Mouse (Mus musculus): Measurements from ENCODE around the gene Myo1d.

Gene Myo1d

GRCm38 (mm10) chr11:80498328-80499070 lies 281.3 kb downstream of the Myo1d start:
- DNase-seq = peak; percentile 16

GRCm38 (mm10) chr11:80497225-80497919 lies 282.5 kb downstream of the Myo1d start:
- DNase-seq = no peak

GRCm38 (mm10) chr11:80496640-80497039 lies 283.2 kb downstream of the Myo1d start:
- DNase-seq = no peak

GRCm38 (mm10) chr11:80495972-80496371 lies 283.9 kb downstream of the Myo1d start:
- no peak for DNase-seq

- DNase-seq = no peak
These were observed 285.0 kb downstream of the Myo1d start for GRCm38 (mm10) chr11:80494852-80495251.

- DNase-seq = no peak
These were observed 286.6 kb downstream of the Myo1d start for GRCm38 (mm10) chr11:80493186-80493585.

GRCm38 (mm10) chr11:80490831-80491230 lies 289.0 kb downstream of the Myo1d start:
- no peak for DNase-seq

GRCm38 (mm10) chr11:80489882-80490196 lies 290.0 kb downstream of the Myo1d start:
- no peak for DNase-seq

- no peak for DNase-seq
These were observed 290.5 kb downstream of the Myo1d start for GRCm38 (mm10) chr11:80489172-80489881.

GRCm38 (mm10) chr11:80487904-80488587 lies 291.8 kb downstream of the Myo1d start:
- DNase-seq = no peak

GRCm38 (mm10) chr11:80485622-80486206 lies 294.1 kb downstream of the Myo1d start:
- DNase-seq = no peak

- no peak for DNase-seq
These were observed 294.7 kb downstream of the Myo1d start for GRCm38 (mm10) chr11:80485120-80485551.

GRCm38 (mm10) chr11:80484191-80484791 lies 295.5 kb downstream of the Myo1d start:
- DNase-seq = peak; percentile 89

- DNase-seq = no peak
These were observed 296.2 kb downstream of the Myo1d start for GRCm38 (mm10) chr11:80483536-80484067.

GRCm38 (mm10) chr11:80482921-80483320 lies 296.9 kb downstream of the Myo1d start:
- no peak for DNase-seq

GRCm38 (mm10) chr11:80482347-80482746 lies 297.5 kb downstream of the Myo1d start:
- no peak for DNase-seq

GRCm38 (mm10) chr11:80481409-80482050 lies 298.3 kb downstream of the Myo1d start:
- DNase-seq = no peak

GRCm38 (mm10) chr11:80479906-80480866 lies 299.6 kb downstream of the Myo1d start:
- no peak for DNase-seq

GRCm38 (mm10) chr11:80479425-80479824 lies 300.4 kb downstream of the Myo1d start:
- DNase-seq = no peak

- DNase-seq = no peak
These were observed 301.0 kb downstream of the Myo1d start for GRCm38 (mm10) chr11:80478694-80479412.
